Mouse (Mus musculus) spleen, embryonic (tissue): ENCODE data around the gene Hsd17b2.

ENCODE experiments used
- CTCF ChIA-PET: fragments of 350-600 bp; sonication (Branson Sonifier 250); formaldehyde crosslinking; loops from one replicate; lab custom pipeline; 2022; lab: Charles Lee

Hsd17b2 gene

GRCm38 (mm10) chr8:117701859-117702258 lies at the start of gene Hsd17b2:
Gene Hsd17b2 (plus strand): TSS chr8:117701904.
- CTCF ChIA-PET: no interaction called here

- CTCF ChIA-PET: no interaction called here
These were observed 49.4 kb upstream of the Hsd17b2 start for GRCm38 (mm10) chr8:117652318-117652717.

GRCm38 (mm10) chr8:117658990-117659389 lies 42.7 kb upstream of the Hsd17b2 start:
- CTCF ChIA-PET: no interaction called here

GRCm38 (mm10) chr8:117660358-117661031 lies 41.2 kb upstream of the Hsd17b2 start:
- CTCF ChIA-PET: no interaction called here

- CTCF ChIA-PET: no interaction called here
These were observed 34.2 kb upstream of the Hsd17b2 start for GRCm38 (mm10) chr8:117667349-117668124.

- CTCF ChIA-PET: interaction anchor here (0.5 kb wide), 1 partner anchor 44 kb away, joined by 4 read pairs; no protein-coding TSS in a partner anchor
These were observed 31.2 kb upstream of the Hsd17b2 start for GRCm38 (mm10) chr8:117670461-117670860.

GRCm38 (mm10) chr8:117672558-117672957 lies 29.1 kb upstream of the Hsd17b2 start:
- CTCF ChIA-PET: interaction anchor here (0.5 kb wide), 1 partner anchor 11 kb away, joined by 3 read pairs; no protein-coding TSS in a partner anchor

- CTCF ChIA-PET: no interaction called here
These were observed 28.3 kb upstream of the Hsd17b2 start, which contains the start of gene Sdr42e1 for GRCm38 (mm10) chr8:117673430-117673830. Gene Sdr42e1 (minus strand): TSS chr8:117673689.

GRCm38 (mm10) chr8:117675171-117675570 lies 26.5 kb upstream of the Hsd17b2 start:
- CTCF ChIA-PET: no interaction called here

GRCm38 (mm10) chr8:117676460-117676859 lies 25.2 kb upstream of the Hsd17b2 start:
- CTCF ChIA-PET: interaction anchor here (0.6 kb wide), 1 partner anchor 532 kb away, joined by 3 read pairs; no protein-coding TSS in a partner anchor

GRCm38 (mm10) chr8:117677011-117677410 lies 24.7 kb upstream of the Hsd17b2 start:
- CTCF ChIA-PET: no interaction called here

GRCm38 (mm10) chr8:117678650-117679049 lies 23.1 kb upstream of the Hsd17b2 start:
- CTCF ChIA-PET: no interaction called here

- CTCF ChIA-PET: no interaction called here
These were observed 17.7 kb upstream of the Hsd17b2 start for GRCm38 (mm10) chr8:117683925-117684472.

GRCm38 (mm10) chr8:117684504-117684903 lies 17.2 kb upstream of the Hsd17b2 start:
- CTCF ChIA-PET: no interaction called here

- CTCF ChIA-PET: no interaction called here
These were observed 13.8 kb upstream of the Hsd17b2 start for GRCm38 (mm10) chr8:117687890-117688289.

- CTCF ChIA-PET: no interaction called here
These were observed 9.6 kb upstream of the Hsd17b2 start for GRCm38 (mm10) chr8:117692131-117692530.

GRCm38 (mm10) chr8:117695636-117696035 lies 6.1 kb upstream of the Hsd17b2 start:
- CTCF ChIA-PET: no interaction called here

GRCm38 (mm10) chr8:117697248-117697647 lies 4.5 kb upstream of the Hsd17b2 start:
- CTCF ChIA-PET: no interaction called here

- CTCF ChIA-PET: no interaction called here
These were observed 1.0 kb upstream of the Hsd17b2 start for GRCm38 (mm10) chr8:117700699-117701098.

- CTCF ChIA-PET: no interaction called here
These were observed 458 bp upstream of the Hsd17b2 start for GRCm38 (mm10) chr8:117701246-117701645.

- CTCF ChIA-PET: no interaction called here
These were observed 997 bp downstream of the Hsd17b2 start for GRCm38 (mm10) chr8:117702701-117703100.

GRCm38 (mm10) chr8:117706141-117706540 lies 4.4 kb downstream of the Hsd17b2 start:
- CTCF ChIA-PET: no interaction called here
